ENCODE assay signal across 9 mouse cellular contexts in the genomic region with DNA sequence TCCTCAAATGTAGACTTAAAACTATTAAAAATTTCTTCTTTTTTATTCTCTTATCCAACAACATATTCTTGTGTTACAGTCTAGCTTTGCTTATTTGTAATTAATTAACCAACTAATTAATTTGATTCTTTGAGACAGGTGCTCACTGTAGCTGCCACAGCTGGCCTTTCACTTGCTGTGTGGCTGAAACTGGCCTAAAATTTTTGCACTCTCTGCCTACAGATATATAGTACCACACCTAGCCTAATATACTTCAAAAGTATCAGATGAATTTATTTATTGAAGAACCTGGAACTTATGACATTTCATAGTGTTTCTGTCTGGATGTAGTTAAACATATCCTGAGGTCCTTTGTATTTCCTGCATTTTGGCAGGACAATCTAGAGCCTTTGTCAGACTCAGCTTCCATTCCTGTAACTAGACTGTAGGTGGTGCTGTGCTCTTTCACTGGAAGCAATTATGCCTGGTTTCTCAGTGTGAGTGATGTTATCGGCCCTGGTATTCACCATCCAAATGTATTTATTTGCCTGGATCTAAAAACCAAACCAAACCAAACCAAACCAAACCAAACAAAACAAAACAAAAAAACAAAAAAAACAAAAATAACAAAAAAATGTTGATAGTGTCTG. TPM values are rescaled to one million over a fixed set of nuclear protein-coding genes. Genes with fewer than 3 reads are reported as not detected.
DNase-seq lines count a peak whose midpoint lies in the region; ATAC-seq lines count a peak whose summit lies in the region.
"Had no signal": no experiment of that assay in that cellular context is flagged by ENCODE, and none has a peak within 500 bp of the region (broad histone marks: within the 10 kb centered on the region; RNA-seq: fewer than 3 reads in every experiment).

No protein-coding gene starts in this region.

- no peak overlapping the region for H3K9ac ChIP-seq in neural tube, embryonic 11.5 days (ENCODE audit: low read length)
- H3K9ac ChIP-seq in kidney, embryonic 16.5 days (replicated peaks; ENCODE audit: low read length) = no peak overlapping the region

- no peaks in the 10 kb centered on the region for H3K36me3 ChIP-seq in neural tube, embryonic 11.5 days (ENCODE audit: control insufficient read depth, insufficient read depth, low read length)
- no peaks in the 10 kb centered on the region for H3K36me3 ChIP-seq in kidney, embryonic 16.5 days (ENCODE audit: insufficient read depth, low read length)

- H3K9me3 ChIP-seq in neural tube, embryonic 11.5 days (ENCODE audit: control insufficient read depth, low read length) = no peaks in the 10 kb centered on the region
- H3K9me3 ChIP-seq in kidney, embryonic 16.5 days (ENCODE audit: low read length) = no peaks in the 10 kb centered on the region
- H3K9me3 ChIP-seq: megakaryocyte, embryonic 14.5 days had no signal

- H3K27ac ChIP-seq in neural tube, embryonic 11.5 days (ENCODE audit: low read depth, low read length) = no peak overlapping the region
- no peak overlapping the region for H3K27ac ChIP-seq in kidney, embryonic 16.5 days (ENCODE audit: low read length)

- WGBS in neural tube, embryonic 11.5 days = 10% methylated on average over 1 of the region's 1 CpGs
- WGBS in kidney, embryonic 16.5 days = 13% methylated on average over 1 of the region's 1 CpGs

- peak; percentile 20 for DNase-seq in neural tube, embryonic 11.5 days (ENCODE audit: low spot score)
- DNase-seq in neural tube, embryonic 10.5 days (ENCODE audit: extremely low spot score, low spot score) = no peak
- DNase-seq in ZHBTc4 (ENCODE audit: low read depth, low spot score) = peak; percentile 51
- peak; percentile 57 for DNase-seq in embryo, embryonic 9.5 days (ENCODE audit: extremely low spot score)
- peak; percentile 50 for DNase-seq in mesoderm, embryonic 11.5 days (ENCODE audit: low read depth, low spot score)
- no peak for DNase-seq in spleen, adult 18-20 months
- no peak for DNase-seq in spleen, postnatal 10 days (ENCODE audit: low spot score in 2 of 2)

- ATAC-seq in neural tube, embryonic 11.5 days (ENCODE audit: insufficient read depth, low FRiP score, low TSS enrichment) = no peak
- peak; percentile 51; the same call in 1 of the 2 replicates for ATAC-seq in kidney, embryonic 16.5 days (ENCODE audit: low FRiP score, low TSS enrichment)

- no peaks in the 10 kb centered on the region for H3K27me3 ChIP-seq in neural tube, embryonic 11.5 days (ENCODE audit: control insufficient read depth, insufficient read depth, low read length)
- no peaks in the 10 kb centered on the region for H3K27me3 ChIP-seq in kidney, embryonic 16.5 days (ENCODE audit: insufficient read depth, low read length)
- H3K27me3 ChIP-seq: megakaryocyte, embryonic 14.5 days had no signal

- H3K4me3 ChIP-seq in neural tube, embryonic 11.5 days (ENCODE audit: low read depth, low read length) = no peak overlapping the region
- no peak overlapping the region for H3K4me3 ChIP-seq in kidney, embryonic 16.5 days (ENCODE audit: low read length)
- H3K4me3 ChIP-seq: megakaryocyte, embryonic 14.5 days had no signal

- H3K4me1 ChIP-seq in neural tube, embryonic 11.5 days (ENCODE audit: control insufficient read depth, insufficient read depth, low read length) = no peaks in the 10 kb centered on the region
- no peaks in the 10 kb centered on the region for H3K4me1 ChIP-seq in kidney, embryonic 16.5 days (ENCODE audit: insufficient read depth, low read length)

- no peak overlapping the region for H3K4me2 ChIP-seq in neural tube, embryonic 11.5 days (ENCODE audit: low read depth)
- no peak overlapping the region for H3K4me2 ChIP-seq in kidney, embryonic 16.5 days (replicated peaks; ENCODE audit: low read depth, low read length)

RNA-seq across cellular contexts. Expression of a gene that starts 43.7 kb away (rescaled TPM):
- 4.5 and 5.7 TPM in 2 replicates for polyA plus RNA-seq in neural tube, embryonic 11.5 days (2014; fragmentation: Nextera tagmentation; extraction: Ambion mirVana)
- polyA plus RNA-seq in kidney, embryonic 16.5 days (2015; fragmentation: Nextera tagmentation; extraction: Ambion mirVana) = 6.0 and 8.0 TPM in 2 replicates

Comparison
In these comparisons a context has a peak if more than half of its experiments do, and no peak if none do; other contexts are left out.
1. DNase-seq: peak in neural tube, embryonic 11.5 days (single experiment), ZHBTc4 (single experiment), embryo, embryonic 9.5 days (single experiment) and mesoderm, embryonic 11.5 days (single experiment); none in neural tube, embryonic 10.5 days (single experiment), spleen, adult 18-20 months (0 of 2) and spleen, postnatal 10 days (0 of 2).